Mouse (Mus musculus) ZHBTc4 (cell line): Measurements from ENCODE around the gene Gstm6.
A peak's percentile ranks its signal among the peaks of the same experiment; 100 is the strongest.
"Not testable (repeated sequence)": the region's sequence is repeated elsewhere in the genome, so short reads cannot be mapped to it uniquely, and the experiment has no call there.

ENCODE experiments used
- DNase-seq: peaks from one replicate; pipeline ENCODE4 v3.0.0-alpha.2; 2011; ENCODE audit warnings: low read depth, low spot score

Gene Gstm6

GRCm38 (mm10) chr3:107943239-107943990, at the start of gene Gstm6:
Gene Gstm6, minus strand, starts transcription at chr3:107943749.
- peak; percentile 93 for DNase-seq

GRCm38 (mm10) chr3:107986041-107986562, 42.6 kb upstream of the Gstm6 start, which contains the start of gene Gstm2:
Gene Gstm2, minus strand, starts transcription at chr3:107986453.
- DNase-seq = peak; percentile 81

- not testable (repeated sequence) for DNase-seq
Observed at GRCm38 (mm10) chr3:107985141-107985540, 41.6 kb upstream of the Gstm6 start.

- DNase-seq = no peak
Observed at GRCm38 (mm10) chr3:107984471-107984870, 40.9 kb upstream of the Gstm6 start.

- DNase-seq = no peak
Observed at GRCm38 (mm10) chr3:107983771-107984170, 40.2 kb upstream of the Gstm6 start.

- DNase-seq = no peak
Observed at GRCm38 (mm10) chr3:107982726-107983125, 39.2 kb upstream of the Gstm6 start.

- peak; percentile 60 for DNase-seq
Observed at GRCm38 (mm10) chr3:107981261-107981660, 37.7 kb upstream of the Gstm6 start.

GRCm38 (mm10) chr3:107977691-107978090, 34.1 kb upstream of the Gstm6 start:
- DNase-seq = no peak

GRCm38 (mm10) chr3:107974237-107974636, 30.7 kb upstream of the Gstm6 start:
- DNase-seq = no peak

GRCm38 (mm10) chr3:107972070-107972469, 28.5 kb upstream of the Gstm6 start:
- no peak for DNase-seq

GRCm38 (mm10) chr3:107971101-107971500, 27.6 kb upstream of the Gstm6 start:
- DNase-seq = not testable (repeated sequence)

GRCm38 (mm10) chr3:107968724-107969395, 25.3 kb upstream of the Gstm6 start, which contains the start of gene Gstm3:
Gene Gstm3, minus strand, starts transcription at chr3:107969283.
- DNase-seq = peak; percentile 74

GRCm38 (mm10) chr3:107966631-107967030, 23.1 kb upstream of the Gstm6 start:
- no peak for DNase-seq

GRCm38 (mm10) chr3:107965592-107965991, 22.0 kb upstream of the Gstm6 start:
- peak; percentile 36 for DNase-seq

GRCm38 (mm10) chr3:107964656-107965308, 21.2 kb upstream of the Gstm6 start:
- peak; percentile 50 for DNase-seq

GRCm38 (mm10) chr3:107964026-107964425, 20.5 kb upstream of the Gstm6 start:
- no peak for DNase-seq

GRCm38 (mm10) chr3:107955260-107955659, 11.7 kb upstream of the Gstm6 start:
- peak; percentile 64 for DNase-seq

GRCm38 (mm10) chr3:107953906-107954305, 10.4 kb upstream of the Gstm6 start:
- no peak for DNase-seq

- DNase-seq = peak; percentile 87
Observed at GRCm38 (mm10) chr3:107953328-107953755, 9.8 kb upstream of the Gstm6 start.

- DNase-seq = no peak
Observed at GRCm38 (mm10) chr3:107950531-107950930, 7.0 kb upstream of the Gstm6 start.

GRCm38 (mm10) chr3:107949461-107949860, 5.9 kb upstream of the Gstm6 start:
- not testable (repeated sequence) for DNase-seq

GRCm38 (mm10) chr3:107945729-107946128, 2.2 kb upstream of the Gstm6 start:
- DNase-seq = peak; percentile 39
